Mouse (Mus musculus): ENCODE results near the gene Olfr1279. TPM values are rescaled to one million over a fixed set of nuclear protein-coding genes. Genes with fewer than 3 reads are reported as not detected.

Gene Olfr1279
- not detected for polyA plus RNA-seq (2017; shearing (Covaris generic))

GRCm38 (mm10) chr2:111300374-111300773, at the start of gene Olfr1279:
Gene Olfr1279, plus strand, starts transcription at chr2:111300635.

GRCm38 (mm10) chr2:111254216-111254615, 46.2 kb upstream of the Olfr1279 start, which contains the start of gene Olfr1276:
Gene Olfr1276, plus strand, starts transcription at chr2:111254516.

DNA sequence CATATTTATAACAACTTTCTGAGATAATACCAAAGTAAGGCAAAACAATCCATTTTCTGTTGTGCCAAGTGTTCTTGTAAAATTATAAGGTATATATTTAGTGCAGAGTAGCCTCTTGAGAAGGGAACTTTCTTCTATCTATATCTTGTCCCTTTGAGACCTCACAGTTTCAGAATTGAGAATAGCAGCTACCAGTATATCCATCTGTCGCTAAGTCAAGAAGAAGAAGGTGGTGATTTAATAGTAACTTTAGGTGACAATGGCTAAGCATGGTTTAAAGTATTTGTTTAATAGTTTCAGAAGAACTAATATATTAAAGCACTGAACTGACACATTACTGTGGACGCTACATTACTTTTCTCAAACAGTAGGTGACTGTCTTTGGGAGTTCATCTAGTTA, 26.4 kb upstream of the Olfr1279 start, which contains the start of gene Olfr1277:
Gene Olfr1277, minus strand, starts transcription at position 101 of the 400 bp plus-strand sequence.

GRCm38 (mm10) chr2:111289836-111290235, 10.6 kb upstream of the Olfr1279 start, which contains the start of gene Olfr1278:
Gene Olfr1278, plus strand, starts transcription at chr2:111290136.

DNA sequence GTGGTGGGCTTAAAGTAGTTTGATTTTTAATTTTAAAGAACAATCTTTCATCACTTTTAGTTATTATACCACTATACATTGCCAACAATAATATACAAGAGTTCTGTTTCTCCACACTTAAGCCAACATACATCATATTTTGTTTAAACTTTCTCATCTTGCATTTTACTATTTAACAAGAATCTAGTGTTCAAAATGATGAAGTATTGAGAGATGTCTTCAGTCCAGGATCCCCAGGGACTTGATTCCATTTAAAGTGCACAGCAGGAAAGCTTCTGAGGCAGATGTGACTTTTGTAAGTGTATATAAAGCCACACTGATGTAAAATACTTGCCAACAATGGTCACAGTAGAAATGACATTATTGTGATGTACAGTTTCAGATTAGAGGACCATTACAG, 13.3 kb downstream of the Olfr1279 start, which contains the start of gene Olfr1280:
Gene Olfr1280, plus strand, starts transcription at position 301 of the 400 bp plus-strand sequence.

DNA sequence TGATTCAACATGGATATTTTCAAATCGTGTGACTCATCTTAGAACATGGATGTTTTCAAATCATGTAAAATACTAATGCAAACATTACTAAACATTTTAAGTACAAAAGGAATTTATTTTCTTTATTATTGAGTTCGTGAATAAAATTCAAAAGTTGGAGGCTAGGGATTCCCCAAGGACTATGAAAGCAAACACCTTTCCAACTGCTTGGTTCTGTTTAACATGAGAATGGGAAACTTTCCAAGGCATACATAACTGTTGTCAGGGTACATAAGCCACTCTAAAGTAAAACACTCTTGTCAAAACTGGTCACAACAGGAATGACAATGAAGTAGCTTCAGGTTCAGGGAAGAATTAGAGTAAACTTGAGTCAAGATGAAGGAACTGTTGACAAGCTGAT, 25.8 kb downstream of the Olfr1279 start, which contains the start of gene Olfr1281:
Gene Olfr1281, plus strand, starts transcription at position 301 of the 400 bp plus-strand sequence.

GRCm38 (mm10) chr2:111335976-111336375, 35.5 kb downstream of the Olfr1279 start, which contains the start of gene Olfr1282:
Gene Olfr1282, minus strand, starts transcription at chr2:111336076.

Other genes with a start within 250 kb of the Olfr1279 start
- gene Gm13941, start 194.7 kb upstream of the Olfr1279 start, polyA plus RNA-seq (2017; shearing (Covaris generic)), result not detected
- not detected for gene Gm15130, start 147.7 kb upstream of the Olfr1279 start, polyA plus RNA-seq (2017; shearing (Covaris generic))
- gene 4930430A15Rik, start 71.0 kb upstream of the Olfr1279 start, polyA plus RNA-seq (2017; shearing (Covaris generic)), result not detected
- gene Olfr1275, start 65.3 kb upstream of the Olfr1279 start, polyA plus RNA-seq (2017; shearing (Covaris generic)), result not detected
- not detected for gene Olfr1276, start 46.1 kb upstream of the Olfr1279 start, polyA plus RNA-seq (2017; shearing (Covaris generic))
- not detected for gene Olfr1277, start 26.5 kb upstream of the Olfr1279 start, polyA plus RNA-seq (2017; shearing (Covaris generic))
- gene Olfr1278, start 10.5 kb upstream of the Olfr1279 start, polyA plus RNA-seq (2017; shearing (Covaris generic)), result not detected
- gene Olfr1280, start 13.4 kb downstream of the Olfr1279 start, polyA plus RNA-seq (2017; shearing (Covaris generic)), result not detected
- not detected for gene Olfr1281, start 25.9 kb downstream of the Olfr1279 start, polyA plus RNA-seq (2017; shearing (Covaris generic))
- not detected for gene Olfr1282, start 35.4 kb downstream of the Olfr1279 start, polyA plus RNA-seq (2017; shearing (Covaris generic))
- not detected for gene Olfr1283, start 66.2 kb downstream of the Olfr1279 start, polyA plus RNA-seq (2017; shearing (Covaris generic))
- not detected for gene Olfr1284, start 74.9 kb downstream of the Olfr1279 start, polyA plus RNA-seq (2017; shearing (Covaris generic))
- gene Olfr1286, start 122.5 kb downstream of the Olfr1279 start, polyA plus RNA-seq (2017; shearing (Covaris generic)), result not detected
- not detected for gene Olfr1287, start 148.5 kb downstream of the Olfr1279 start, polyA plus RNA-seq (2017; shearing (Covaris generic))
- not detected for gene Olfr1288, start 173.5 kb downstream of the Olfr1279 start, polyA plus RNA-seq (2017; shearing (Covaris generic))
- gene Olfr1289, start 180.2 kb downstream of the Olfr1279 start, polyA plus RNA-seq (2017; shearing (Covaris generic)), result not detected
- not detected for gene Olfr1290, start 193.2 kb downstream of the Olfr1279 start, polyA plus RNA-seq (2017; shearing (Covaris generic))
- 0.11 TPM for gene Olfr1291-ps1, start 196.5 kb downstream of the Olfr1279 start, polyA plus RNA-seq (2017; shearing (Covaris generic))
- 0.11 TPM for gene Olfr1293-ps, start 224.6 kb downstream of the Olfr1279 start, polyA plus RNA-seq (2017; shearing (Covaris generic))
- gene Olfr1294, start 239.7 kb downstream of the Olfr1279 start, polyA plus RNA-seq (2017; shearing (Covaris generic)), result not detected